Mouse (Mus musculus) myocyte (in vitro differentiated cells): Measurements from ENCODE around the gene Tgif2.

ENCODE experiments used
- CEBPB ChIP-seq: IDR thresholded peaks from 2 replicates; pipeline ENCODE4 v1.6.1; 2011; ENCODE audit warnings: mild to moderate bottlenecking, moderate library complexity; ENCODE audit not compliant: poor library complexity, insufficient read depth, severe bottlenecking
- POLR2A ChIP-seq: IDR thresholded peaks from one replicate; pipeline ENCODE4 v1.6.1; 2011; ENCODE audit warnings: low read depth, mild to moderate bottlenecking, control low read depth, moderate library complexity; ENCODE audit not compliant: insufficient read length
- POLR2AphosphoS2 ChIP-seq: IDR thresholded peaks from one replicate; pipeline ENCODE4 v1.6.1; 2011; ENCODE audit warnings: low read depth, control low read depth; ENCODE audit not compliant: insufficient read length

DNA sequence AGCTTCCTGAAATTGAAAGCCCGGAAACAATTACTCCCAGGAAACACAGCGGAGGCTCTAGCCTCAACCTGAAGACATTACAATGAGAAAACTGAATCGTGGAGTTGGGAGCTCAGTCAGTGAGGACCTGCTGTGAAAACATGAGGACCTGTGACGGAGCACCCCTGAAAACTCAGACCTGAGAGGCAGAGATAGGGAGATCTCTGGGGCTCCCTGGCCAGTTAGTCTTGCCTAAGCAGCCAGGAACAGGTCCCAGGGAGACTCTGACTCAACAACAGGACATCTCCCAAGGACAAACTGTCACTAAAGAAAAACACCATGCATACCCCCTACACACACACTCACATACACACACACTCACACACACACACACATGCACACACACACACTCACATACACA is 58.6 kb downstream of the Tgif2 start:
- no peak for TF ChIP-seq POLR2A
- no peak for TF ChIP-seq POLR2AphosphoS2
- no peak for TF ChIP-seq CEBPB
